26 mouse cellular contexts compared by ENCODE assay signal in genomic region chr3:81368642-81369041, GRCm38 (mm10).
"Had no signal": no experiment of that assay in that cellular context is flagged by ENCODE, and none has a peak within 500 bp of the region (broad histone marks: within the 10 kb centered on the region; RNA-seq: fewer than 3 reads in every experiment).

No protein-coding gene starts in this region.

- H3K9ac ChIP-seq: forebrain, postnatal 0 days; heart, embryonic 12.5 days; hindbrain, embryonic 12.5 days; hindbrain, embryonic 14.5 days; intestine, embryonic 15.5 days; limb, embryonic 13.5 days; limb, embryonic 15.5 days; liver, embryonic 12.5 days; liver, embryonic 14.5 days had no signal

- H3K36me3 ChIP-seq: heart, embryonic 10.5 days; heart, embryonic 12.5 days; hindbrain, embryonic 10.5 days; hindbrain, embryonic 12.5 days; intestine, embryonic 15.5 days; limb, embryonic 13.5 days; limb, embryonic 15.5 days; liver, embryonic 12.5 days had no signal

- H3K4me1 ChIP-seq: heart, embryonic 10.5 days; heart, embryonic 12.5 days; hindbrain, embryonic 10.5 days; hindbrain, embryonic 12.5 days; intestine, embryonic 15.5 days; limb, embryonic 13.5 days; limb, embryonic 15.5 days; liver, embryonic 12.5 days had no signal

- ATAC-seq: hindbrain, embryonic 16.5 days; inflammation-experienced regulatory T-cells, adult 6 months; intestine, embryonic 15.5 days; intestine, postnatal 0 days; liver, embryonic 12.5 days had no signal

- H3K27ac ChIP-seq: gastrocnemius, adult 2 months; heart, embryonic 10.5 days; hindbrain, embryonic 10.5 days; hindbrain, embryonic 12.5 days; hindbrain, embryonic 14.5 days; intestine, embryonic 15.5 days; layer of hippocampus, adult 2 months; left cerebral cortex, adult 2 months; limb, embryonic 13.5 days; limb, embryonic 15.5 days; liver, embryonic 12.5 days; liver, embryonic 14.5 days had no signal

- H3K9me3 ChIP-seq: heart, embryonic 10.5 days; heart, embryonic 12.5 days; hindbrain, embryonic 10.5 days; hindbrain, embryonic 12.5 days; intestine, embryonic 15.5 days; limb, embryonic 13.5 days; limb, embryonic 15.5 days; liver, embryonic 12.5 days had no signal

- DNase-seq: forebrain, postnatal 0 days; gastrocnemius, adult 2 months; gastrocnemius, postnatal 10 days; gastrocnemius, postnatal 25 days; heart, adult 18-20 months; heart, postnatal 10 days; heart, postnatal 4 days; kidney, adult 8-10 months; kidney, postnatal 10 days; kidney, postnatal 36 days; left cerebral cortex, postnatal 4 days had no signal

- H3K4me2 ChIP-seq: heart, embryonic 12.5 days; hindbrain, embryonic 12.5 days; hindbrain, embryonic 14.5 days; intestine, embryonic 15.5 days; limb, embryonic 13.5 days; limb, embryonic 15.5 days; liver, embryonic 12.5 days had no signal

- H3K27me3 ChIP-seq: heart, embryonic 12.5 days; hindbrain, embryonic 12.5 days; intestine, embryonic 15.5 days; limb, embryonic 13.5 days; limb, embryonic 15.5 days; liver, embryonic 12.5 days had no signal

- H3K4me3 ChIP-seq: gastrocnemius, adult 2 months; heart, embryonic 10.5 days; heart, embryonic 12.5 days; hindbrain, embryonic 10.5 days; hindbrain, embryonic 12.5 days; intestine, embryonic 15.5 days; layer of hippocampus, adult 2 months; left cerebral cortex, adult 2 months; limb, embryonic 13.5 days; limb, embryonic 15.5 days; liver, embryonic 12.5 days had no signal
